Mouse (Mus musculus): ENCODE measurements around the gene Nadk.

DNA sequence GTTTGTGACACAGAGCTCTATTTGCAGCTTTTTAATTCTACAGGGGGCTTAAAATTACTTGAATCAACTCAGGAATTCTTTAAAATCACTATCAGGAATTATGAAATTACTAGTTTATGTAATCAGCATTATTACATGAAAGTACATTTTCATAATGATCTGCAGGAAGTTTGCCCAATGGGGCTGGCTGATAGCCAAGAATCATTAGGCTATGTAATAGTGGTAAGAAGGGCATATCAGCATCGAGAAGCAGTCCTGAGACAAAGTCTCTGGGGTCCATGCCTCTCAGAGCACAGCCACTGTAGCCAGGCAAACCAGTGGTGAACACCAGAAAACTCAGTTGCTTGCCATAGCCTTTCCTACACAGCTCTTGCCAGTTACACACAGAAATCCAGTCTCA, 31.6 kb downstream of the Nadk start:
- TF ChIP-seq EP300 (IDR thresholded peaks at IDR 0.05; ENCODE audit: low read depth) (no peak), CTCF (IDR thresholded peaks at IDR 0.05; ENCODE audit: low read depth) (no peak)
